Mouse (Mus musculus): ENCODE data around the gene 2610028H24Rik. TPM values are rescaled to one million over a fixed set of nuclear protein-coding genes. Genes with fewer than 3 reads are reported as not detected.
A peak's percentile ranks its signal among the peaks of the same experiment; 100 is the strongest.

2610028H24Rik gene
- polyA plus RNA-seq (2012; ENCODE audit: insufficient read depth, insufficient read length, missing spikeins) = not detected in 2 replicates

DNA sequence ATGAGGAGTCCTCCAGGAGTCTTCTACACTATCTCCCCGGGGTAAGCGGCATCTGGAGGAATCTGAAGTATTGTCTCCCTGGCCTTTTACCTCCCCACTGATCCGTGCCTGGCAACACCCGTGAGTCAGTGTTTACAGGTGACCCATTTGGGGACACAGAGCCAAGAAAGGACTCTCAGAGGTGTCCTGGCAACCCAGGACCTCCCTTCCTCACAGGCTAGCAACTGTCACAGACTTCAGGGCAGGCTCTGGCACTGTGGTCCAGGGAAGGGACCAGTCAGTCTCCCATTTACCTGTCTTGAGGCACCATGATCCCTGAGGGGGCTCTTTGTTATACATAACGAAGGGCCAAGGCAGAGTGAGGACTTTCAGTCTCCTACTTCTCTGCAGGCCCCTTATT lies at the start of gene 2610028H24Rik:
TSS of gene 2610028H24Rik (plus strand) at position 231 of the 400 bp plus-strand sequence.
- Histone ChIP-seq H3K4me1 (ENCODE audit: control insufficient read depth, insufficient read depth, low read length) (peaks cover 10% of the 10 kb centered on the region), H3K27ac (ENCODE audit: insufficient read depth, low read depth, low read length) (no peak within 1 kb of the TSS), H3K4me3 (ENCODE audit: insufficient read depth, low read length) (no peak within 1 kb of the TSS)
- TF ChIP-seq POLR2A (IDR thresholded peaks at IDR 0.05; ENCODE audit: borderline replicate concordance, low read depth, low read length) (no peak), CTCF (IDR thresholded peaks at IDR 0.05; ENCODE audit: low read depth, low read length) (no peak)

DNA sequence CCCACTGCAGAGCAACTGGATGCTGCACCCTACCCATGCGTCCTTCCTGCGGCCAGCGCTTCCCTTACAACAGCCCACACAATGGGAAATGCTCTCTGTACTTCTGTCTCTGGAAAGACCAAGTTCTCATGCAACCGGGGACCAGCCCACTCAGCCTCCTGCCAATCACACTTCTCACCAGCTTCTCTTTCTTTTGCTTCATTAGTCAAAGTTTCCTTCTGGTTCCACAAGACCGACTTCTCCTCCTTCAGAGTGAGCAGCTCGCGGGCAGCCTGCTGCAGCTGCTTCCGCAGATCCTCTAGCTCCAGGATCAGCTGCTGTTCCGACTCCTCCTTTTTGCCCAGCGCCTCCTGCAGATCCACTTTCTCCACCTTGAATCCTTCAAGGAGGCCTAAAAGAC lies 40.4 kb upstream of the 2610028H24Rik start:
- H3K4me1 ChIP-seq (ENCODE audit: control insufficient read depth, insufficient read depth, low read length) = no peaks in the 10 kb centered on the region
- no peak overlapping the region for H3K27ac ChIP-seq (ENCODE audit: insufficient read depth, low read depth, low read length)
- no peak overlapping the region for H3K4me3 ChIP-seq (ENCODE audit: insufficient read depth, low read length)
- TF ChIP-seq POLR2A (IDR thresholded peaks at IDR 0.05; ENCODE audit: borderline replicate concordance, low read depth, low read length) (no peak), CTCF (IDR thresholded peaks at IDR 0.05; ENCODE audit: low read depth, low read length) (no peak)

DNA sequence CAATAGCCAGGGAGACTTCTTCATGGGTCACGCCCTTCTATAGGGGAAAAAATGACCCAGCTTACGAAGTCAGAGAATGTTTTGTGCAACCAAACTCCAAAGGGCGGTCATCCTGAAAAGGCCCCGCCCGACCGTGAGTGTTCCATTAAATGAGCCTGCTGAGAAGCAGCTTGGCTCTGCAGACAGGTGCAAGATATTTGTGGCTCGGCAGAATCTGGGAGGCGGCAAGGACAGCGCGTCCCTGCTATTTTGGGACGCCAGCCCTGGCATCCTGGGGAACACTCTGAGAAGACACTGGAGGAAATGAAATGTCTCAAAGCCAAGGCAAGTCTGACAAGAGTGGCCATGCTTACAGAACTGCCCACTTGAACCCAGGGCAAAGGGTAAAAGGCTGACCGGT lies 32.1 kb upstream of the 2610028H24Rik start:
- Histone ChIP-seq H3K27ac (ENCODE audit: insufficient read depth, low read depth, low read length) (no peak overlapping the region), H3K4me3 (ENCODE audit: insufficient read depth, low read length) (no peak overlapping the region), H3K4me1 (ENCODE audit: control insufficient read depth, insufficient read depth, low read length) (no peaks in the 10 kb centered on the region)
- TF ChIP-seq POLR2A (IDR thresholded peaks at IDR 0.05; ENCODE audit: borderline replicate concordance, low read depth, low read length) (no peak), CTCF (IDR thresholded peaks at IDR 0.05; ENCODE audit: low read depth, low read length) (no peak)

DNA sequence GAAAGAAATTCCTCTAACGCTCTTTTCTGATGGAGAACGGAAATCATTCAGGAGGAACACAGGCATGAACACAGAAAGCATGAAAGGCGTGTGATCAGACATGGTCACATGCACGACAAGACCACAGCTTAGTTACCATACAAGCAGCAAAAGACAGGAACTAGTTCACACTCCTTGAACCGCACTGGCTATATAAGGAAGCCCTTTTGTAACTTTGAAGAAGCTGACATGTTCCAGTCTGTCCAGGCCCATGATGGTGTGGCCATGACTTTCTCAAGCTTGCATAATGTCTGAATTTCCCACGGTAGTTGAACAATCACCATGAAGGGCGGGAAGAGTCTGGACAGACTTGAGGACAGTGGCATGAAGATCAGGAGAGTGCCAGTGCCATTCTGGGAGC lies 23.2 kb upstream of the 2610028H24Rik start:
- Histone ChIP-seq H3K4me3 (ENCODE audit: insufficient read depth, low read length) (no peak overlapping the region), H3K27ac (ENCODE audit: insufficient read depth, low read depth, low read length) (peak overlapping the region; percentile 11), H3K4me1 (ENCODE audit: control insufficient read depth, insufficient read depth, low read length) (peaks cover 8% of the 10 kb centered on the region)
- TF ChIP-seq POLR2A (IDR thresholded peaks at IDR 0.05; ENCODE audit: borderline replicate concordance, low read depth, low read length) (no peak), CTCF (IDR thresholded peaks at IDR 0.05; ENCODE audit: low read depth, low read length) (no peak)

DNA sequence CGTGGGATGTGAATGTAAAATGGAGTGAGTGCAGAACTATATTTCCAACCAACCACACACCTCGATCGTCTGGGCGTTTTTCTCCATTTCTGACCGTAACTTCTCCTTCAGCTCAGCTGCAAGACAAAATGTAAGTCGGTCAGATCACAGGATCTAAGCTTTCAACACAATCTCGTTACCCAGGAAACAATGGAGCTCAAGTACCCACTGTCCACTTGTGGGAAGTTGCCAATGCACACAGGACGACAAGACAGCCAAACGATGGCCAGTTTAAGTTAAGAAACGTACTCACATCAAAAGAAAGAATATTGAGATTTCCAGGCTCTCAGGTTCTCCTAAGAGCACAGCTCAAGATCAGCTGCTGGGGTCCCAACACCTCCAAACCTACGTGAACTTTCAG lies 15.0 kb upstream of the 2610028H24Rik start:
- H3K27ac ChIP-seq (ENCODE audit: insufficient read depth, low read depth, low read length) = no peak overlapping the region
- TF ChIP-seq CTCF (IDR thresholded peaks at IDR 0.05; ENCODE audit: low read depth, low read length) (no peak), POLR2A (IDR thresholded peaks at IDR 0.05; ENCODE audit: borderline replicate concordance, low read depth, low read length) (no peak)
- H3K4me3 ChIP-seq (ENCODE audit: insufficient read depth, low read length) = no peak overlapping the region
- H3K4me1 ChIP-seq (ENCODE audit: control insufficient read depth, insufficient read depth, low read length) = no peaks in the 10 kb centered on the region

DNA sequence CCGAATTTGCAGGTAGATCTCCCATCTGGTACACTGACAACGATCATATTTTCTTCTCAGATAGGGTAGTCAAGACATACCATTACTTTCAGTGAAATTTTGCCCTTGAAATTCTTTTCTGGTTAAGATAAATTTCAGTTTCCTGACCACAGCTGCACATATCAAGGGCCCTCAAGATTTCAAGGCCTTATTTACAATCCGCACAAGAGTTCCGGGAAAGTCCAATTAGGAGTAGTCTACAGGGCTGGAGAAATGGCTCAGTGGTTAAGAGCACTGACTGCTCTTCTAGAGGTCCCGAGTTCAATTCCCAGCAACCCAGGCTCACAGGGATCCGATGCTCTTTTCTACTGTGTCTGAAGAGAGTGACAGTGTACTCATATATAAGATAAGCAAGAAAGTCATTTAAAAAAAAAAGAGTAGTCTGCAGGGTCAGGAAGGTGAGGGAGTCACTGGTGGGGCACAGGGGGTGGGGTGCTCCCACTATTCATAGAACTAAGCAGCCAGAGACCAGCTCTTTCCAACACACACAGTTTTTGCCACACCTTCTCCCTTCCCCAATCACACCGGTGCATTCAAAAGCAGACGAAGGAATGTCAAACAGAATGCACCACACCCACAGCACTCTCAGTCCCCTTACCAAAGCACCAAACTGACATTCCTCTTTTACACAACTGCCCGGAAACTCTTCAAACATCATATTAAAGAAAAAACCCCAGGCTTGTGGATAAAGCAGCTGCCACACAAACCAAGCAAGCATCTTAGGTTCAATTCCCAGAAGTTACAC lies 9.6 kb upstream of the 2610028H24Rik start:
- no peak for TF ChIP-seq CTCF (IDR thresholded peaks at IDR 0.05; ENCODE audit: low read depth, low read length)
- TF ChIP-seq POLR2A (IDR thresholded peaks at IDR 0.05; ENCODE audit: borderline replicate concordance, low read depth, low read length) = no peak

DNA sequence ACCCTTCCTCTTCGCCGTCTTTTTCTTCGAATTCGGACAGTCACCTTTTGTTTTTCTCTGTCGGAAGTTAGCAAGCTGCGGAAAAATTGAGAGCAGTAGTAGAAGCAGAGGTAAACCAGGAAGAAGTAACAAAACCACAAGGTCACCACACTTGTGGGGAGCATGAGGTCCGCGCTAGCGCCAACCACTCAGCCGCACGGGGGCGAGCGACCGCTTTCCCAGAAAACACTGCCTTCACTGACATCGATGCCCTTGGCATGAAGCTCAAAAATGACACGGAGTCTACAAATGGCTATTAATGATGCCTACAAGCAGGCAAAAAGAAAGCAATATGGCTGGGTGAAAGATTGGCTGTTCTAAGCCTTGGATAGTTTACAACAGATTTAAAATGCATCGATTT lies 8.6 kb upstream of the 2610028H24Rik start, which contains the start of gene AC141477.1:
TSS of gene AC141477.1 (minus strand) at position 164 of the 400 bp plus-strand sequence.
- Histone ChIP-seq H3K4me3 (ENCODE audit: insufficient read depth, low read length) (no peak within 1 kb of the TSS), H3K4me1 (ENCODE audit: control insufficient read depth, insufficient read depth, low read length) (peaks cover 13% of the 10 kb centered on the region), H3K27ac (ENCODE audit: insufficient read depth, low read depth, low read length) (no peak within 1 kb of the TSS)
- TF ChIP-seq POLR2A (IDR thresholded peaks at IDR 0.05; ENCODE audit: borderline replicate concordance, low read depth, low read length) (no peak), CTCF (IDR thresholded peaks at IDR 0.05; ENCODE audit: low read depth, low read length) (no peak)

More for the DNA sequence above, 9.6 kb upstream of the 2610028H24Rik start:
- peaks cover 13% of the 10 kb centered on the region for H3K4me1 ChIP-seq (ENCODE audit: control insufficient read depth, insufficient read depth, low read length)
- no peak overlapping the region for H3K4me3 ChIP-seq (ENCODE audit: insufficient read depth, low read length)
- H3K27ac ChIP-seq (ENCODE audit: insufficient read depth, low read depth, low read length) = no peak overlapping the region

DNA sequence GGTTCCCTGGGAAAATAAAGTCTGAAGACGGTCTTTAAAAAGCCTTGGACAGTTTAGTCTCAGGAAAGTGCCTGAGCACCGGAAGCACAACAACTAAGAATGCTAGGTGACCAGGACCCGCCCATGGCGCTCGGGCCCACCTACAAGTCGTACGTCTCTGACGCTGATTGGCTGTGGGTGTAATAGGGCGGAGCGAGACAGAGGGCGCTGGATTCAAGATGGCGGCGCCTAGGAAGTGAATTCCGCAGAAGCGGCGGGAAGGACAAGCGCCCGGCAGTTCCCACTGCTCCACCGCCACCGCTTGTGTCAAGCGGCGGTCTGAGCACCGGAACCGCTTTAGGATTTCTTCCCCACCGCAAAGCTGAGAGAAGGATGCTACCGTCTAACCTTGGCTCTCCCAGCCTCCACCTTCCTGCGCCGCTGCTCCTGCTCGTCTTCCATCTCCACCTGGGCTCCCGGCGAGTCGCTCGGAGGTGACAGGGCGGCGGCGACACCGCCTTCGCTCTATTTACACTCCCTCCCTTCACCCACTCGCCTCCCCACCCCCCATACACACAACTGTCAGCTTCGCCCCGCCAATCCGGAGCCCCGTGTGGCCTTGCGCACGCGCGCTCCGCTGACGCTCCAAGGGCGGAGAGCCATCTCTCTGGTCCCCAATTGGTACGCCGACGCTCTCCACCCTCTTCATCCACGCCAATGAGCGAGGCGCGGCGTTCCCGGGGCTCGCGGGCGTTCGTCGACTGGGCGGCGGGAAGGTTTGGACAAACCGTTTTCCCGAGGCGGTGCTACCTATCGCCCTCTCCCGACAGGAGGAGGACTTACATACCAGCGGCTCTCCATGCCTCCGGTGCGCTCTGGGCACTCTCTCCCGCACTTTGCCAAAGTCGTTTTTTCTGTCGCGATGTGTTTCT lies 6.4 kb upstream of the 2610028H24Rik start, which contains the start of gene Pcnt:
TSS of gene Pcnt (minus strand) at position 609 of the 911 bp plus-strand sequence.
- Histone ChIP-seq H3K4me1 (ENCODE audit: control insufficient read depth, insufficient read depth, low read length) (peaks cover 23% of the 10 kb centered on the region), H3K4me3 (ENCODE audit: insufficient read depth, low read length) (peak within 1 kb of the TSS; percentile 90), H3K27ac (ENCODE audit: insufficient read depth, low read depth, low read length) (peak within 1 kb of the TSS; percentile 80)
- TF ChIP-seq POLR2A (IDR thresholded peaks at IDR 0.05; ENCODE audit: borderline replicate concordance, low read depth, low read length) = no peak

DNA sequence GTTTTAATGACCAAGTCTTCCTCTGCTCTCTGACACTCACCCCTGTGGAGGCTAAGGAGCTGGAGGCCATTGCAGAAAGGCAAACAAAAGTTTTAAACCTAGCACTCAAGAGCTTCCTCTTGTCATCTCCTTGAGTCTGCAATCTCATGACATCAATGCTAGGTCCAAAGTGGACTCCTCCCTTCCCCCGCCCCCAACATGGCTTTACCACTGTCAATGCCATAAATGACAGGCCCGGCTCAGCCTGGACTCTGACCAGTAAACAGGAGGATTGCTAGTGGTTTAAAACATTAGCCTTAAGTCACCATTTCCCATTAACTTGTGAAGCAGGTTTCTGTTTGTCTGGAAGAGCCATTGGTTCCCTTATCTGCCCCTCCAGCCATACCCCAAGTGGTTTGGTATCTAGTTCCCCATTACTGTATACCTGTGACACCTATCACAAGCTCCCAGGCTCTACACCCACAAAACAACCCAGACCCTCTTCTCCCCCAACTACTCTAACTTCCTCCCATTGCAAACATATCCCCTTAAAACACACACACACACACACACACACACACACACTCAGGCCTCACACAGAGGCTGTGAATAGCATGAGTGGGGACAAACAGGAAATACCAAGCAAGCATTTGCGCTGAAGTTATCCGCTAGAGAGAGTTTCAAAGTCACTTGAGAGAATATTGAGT lies 2.7 kb upstream of the 2610028H24Rik start:
- Histone ChIP-seq H3K4me1 (ENCODE audit: control insufficient read depth, insufficient read depth, low read length) (peaks cover 19% of the 10 kb centered on the region), H3K27ac (ENCODE audit: insufficient read depth, low read depth, low read length) (no peak overlapping the region), H3K4me3 (ENCODE audit: insufficient read depth, low read length) (no peak overlapping the region)
- TF ChIP-seq CTCF (IDR thresholded peaks at IDR 0.05; ENCODE audit: low read depth, low read length) (no peak), POLR2A (IDR thresholded peaks at IDR 0.05; ENCODE audit: borderline replicate concordance, low read depth, low read length) (no peak)
